Mouse (Mus musculus) brain, embryonic 14.5 days (tissue): ENCODE results near the gene Myo15b. TPM values are rescaled to one million over a fixed set of nuclear protein-coding genes. Genes with fewer than 3 reads are reported as not detected.

Experiments
- DNase-seq: peaks from one replicate; pipeline ENCODE4 v3.0.0-alpha.2; 2011; ENCODE audit warnings: low read depth
- CTCF ChIP-seq: fragments of 200-500 bp; IDR thresholded peaks from 2 replicates; pipeline ENCODE4 v1.5.1; 2012; ENCODE audit warnings: inconsistent platforms, mild to moderate bottlenecking, moderate library complexity, borderline replicate concordance; ENCODE audit not compliant: insufficient read depth, insufficient read length; ENCODE audit errors: extremely low read depth
- POLR2A ChIP-seq: fragments of 200-500 bp; IDR thresholded peaks from 2 replicates; pipeline ENCODE4 v1.6.1; 2012; ENCODE audit warnings: mild to moderate bottlenecking, inconsistent platforms, borderline replicate concordance; ENCODE audit not compliant: poor library complexity, insufficient read depth, insufficient read length, severe bottlenecking; ENCODE audit errors: extremely low read depth
- polyA plus RNA-seq: library from polyadenylated mRNA; depleted of rRNA; stranded (reverse); fragments of >200 nt; gene quantifications from 2 replicates; pipeline ENCODE4 v1.2.3, GENCODE M21; 2012

Gene Myo15b
- polyA plus RNA-seq, 1 experiment = 0.14 TPM

DNA sequence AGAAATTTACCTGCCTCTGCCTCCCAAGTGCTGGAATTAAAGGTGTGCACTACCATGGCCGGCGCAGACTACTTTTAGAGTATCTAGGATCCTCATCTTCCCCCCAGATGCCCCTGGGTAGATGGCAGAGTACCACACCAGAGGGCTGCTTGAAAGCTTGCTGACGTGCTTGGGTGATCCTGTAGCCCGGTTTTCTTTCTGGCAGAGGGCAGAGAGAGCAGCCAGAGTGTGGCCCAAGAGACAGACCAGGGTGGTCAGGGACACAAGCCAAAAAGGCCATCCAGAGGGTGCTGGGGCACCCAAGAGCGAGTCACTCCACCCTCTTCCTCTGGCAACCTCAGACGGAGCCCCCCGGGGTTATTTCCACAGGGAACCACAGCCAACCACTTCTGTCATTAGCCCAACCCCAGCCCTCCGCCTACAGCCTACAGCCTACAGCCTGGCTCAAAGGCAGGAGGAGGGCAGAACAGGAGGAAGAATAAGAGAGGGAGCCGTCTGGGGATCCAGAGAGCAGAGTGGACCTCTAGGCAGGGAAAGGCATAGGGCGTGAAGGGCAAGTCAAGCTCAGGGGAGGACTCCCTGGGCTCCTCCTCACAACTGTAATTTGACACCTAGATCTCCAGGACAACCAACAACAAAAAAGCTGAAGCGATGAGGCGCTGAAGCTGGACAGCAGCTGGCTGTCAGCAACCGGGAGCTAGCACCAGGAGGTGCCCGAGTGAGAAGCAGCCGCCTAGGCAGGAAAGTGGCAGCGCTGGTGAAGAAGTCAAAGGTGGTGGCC, 41.5 kb downstream of the Myo15b start, which contains the start of gene Smim5:
Gene Smim5, plus strand, starts transcription at position 481 of the 781 bp plus-strand sequence.
- TF ChIP-seq POLR2A = no peak
- no peak for TF ChIP-seq CTCF
- peak; percentile 40 for DNase-seq

DNA sequence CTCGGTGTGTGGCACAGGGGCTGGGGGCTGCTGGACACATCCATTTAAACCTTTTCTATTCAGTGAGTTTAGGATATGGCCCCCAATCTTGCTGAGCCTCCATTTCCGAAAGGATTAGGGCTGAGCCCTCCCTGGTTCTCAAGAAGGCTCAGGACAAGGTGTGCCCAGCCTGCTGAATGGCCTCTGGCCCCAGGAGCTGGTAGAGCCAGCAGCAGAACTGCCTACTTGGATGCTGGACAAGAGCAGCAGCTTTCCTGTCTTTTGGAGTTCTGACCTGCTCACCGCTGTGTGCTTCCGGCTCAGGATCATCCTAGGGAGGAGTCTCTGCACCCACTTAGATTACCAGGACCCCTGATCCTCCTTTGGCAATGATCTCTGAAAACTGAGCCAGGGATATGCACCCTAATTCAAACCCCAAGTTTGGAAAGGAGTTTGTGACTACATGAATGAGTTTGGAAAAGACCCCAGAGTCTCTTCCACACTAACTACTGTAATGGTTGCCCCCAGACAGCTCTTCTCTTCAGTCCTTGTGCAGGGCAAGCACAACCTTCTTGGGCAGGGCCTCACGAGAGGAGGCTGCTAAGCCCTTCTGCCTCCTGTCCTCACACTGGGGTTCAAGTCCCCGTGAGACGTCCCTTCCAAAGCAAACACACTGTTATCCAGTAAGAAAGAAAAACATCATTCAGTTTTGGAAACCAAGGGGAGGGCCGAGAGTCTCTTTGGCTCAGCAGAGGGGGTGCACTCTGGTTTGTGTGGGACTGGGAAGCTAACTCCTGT, 42.5 kb downstream of the Myo15b start:
- TF ChIP-seq POLR2A = no peak
- TF ChIP-seq CTCF = no peak
- DNase-seq = no peak

DNA sequence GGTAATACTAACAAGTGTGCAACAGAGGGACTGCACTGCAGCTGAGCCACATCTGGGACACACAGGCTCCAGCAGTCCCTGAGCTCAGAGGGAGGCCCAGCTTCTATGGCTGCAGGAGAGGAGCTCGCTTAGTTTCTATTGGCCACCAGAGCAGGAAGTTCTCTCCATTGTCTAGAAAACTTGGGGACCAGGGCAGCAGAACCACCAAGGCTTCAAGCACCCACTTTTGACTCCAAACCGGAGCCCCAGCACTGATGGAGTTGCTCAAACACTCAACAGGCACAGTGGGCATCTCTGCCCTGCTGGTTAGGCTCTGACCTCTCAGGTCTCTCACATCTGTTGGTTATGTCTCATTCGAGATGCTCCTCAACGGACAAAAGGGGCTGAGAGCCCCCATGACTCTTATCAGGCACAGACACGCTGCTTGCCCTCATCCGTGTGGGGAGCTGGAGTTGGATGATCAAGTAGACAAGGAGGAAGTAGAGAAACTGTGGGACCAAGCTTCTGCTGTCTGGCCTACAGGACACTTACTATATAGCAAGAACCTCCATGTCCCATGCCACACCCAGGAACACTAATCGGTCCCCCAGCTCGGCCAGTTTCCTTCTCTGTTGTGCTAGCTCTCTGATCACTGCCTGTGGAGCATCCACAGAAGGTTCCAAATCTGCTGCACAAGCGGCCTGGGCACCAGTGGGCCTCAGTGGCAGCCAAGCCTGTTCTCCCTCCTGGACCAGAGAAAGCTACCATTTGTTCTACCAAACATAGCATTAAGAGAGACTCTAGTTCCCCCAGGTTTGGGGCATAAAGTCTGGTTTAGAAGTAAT, 43.3 kb downstream of the Myo15b start:
- TF ChIP-seq CTCF (no peak), POLR2A (no peak)
- no peak for DNase-seq

DNA sequence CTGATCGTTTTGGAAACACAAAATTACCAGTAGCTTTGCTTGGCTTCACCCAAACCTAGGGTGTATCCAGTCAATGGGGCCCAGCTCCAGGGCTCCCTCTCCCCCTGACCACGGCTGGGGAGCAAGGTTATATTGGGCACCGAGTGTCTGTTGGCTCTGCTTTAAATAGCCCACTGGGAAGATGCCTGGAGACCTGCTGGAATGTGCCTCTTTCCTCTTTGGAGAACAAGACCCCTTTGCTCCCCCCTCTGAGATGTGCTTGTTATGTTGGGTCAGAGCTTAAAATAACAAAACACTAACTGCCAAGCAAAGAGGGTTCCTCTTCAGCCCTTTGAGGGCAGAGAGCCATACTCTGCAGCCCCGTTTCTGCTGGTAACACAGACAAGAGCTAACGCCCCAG, 44.0 kb downstream of the Myo15b start:
- DNase-seq = no peak
- TF ChIP-seq POLR2A (no peak), CTCF (no peak)

DNA sequence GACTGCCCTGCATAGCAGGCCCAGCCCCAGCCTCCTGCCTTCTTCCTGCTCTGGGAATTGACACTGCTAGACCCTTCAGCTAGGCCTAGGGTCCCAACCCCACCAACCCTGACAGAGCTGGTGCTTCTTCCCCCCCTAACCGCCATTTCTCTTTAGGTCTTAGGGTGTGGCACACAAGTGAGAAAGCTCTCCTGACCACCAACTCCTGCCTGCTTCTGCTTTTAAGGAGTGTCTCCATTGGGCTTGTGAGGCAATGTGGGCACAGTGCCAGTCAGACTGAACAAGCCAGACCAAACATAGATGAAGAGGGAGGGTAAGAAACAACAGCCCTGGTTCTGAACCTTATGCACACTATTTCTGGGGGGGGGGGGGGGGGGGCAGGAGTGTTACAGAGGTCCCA, 44.6 kb downstream of the Myo15b start:
- no peak for TF ChIP-seq POLR2A
- TF ChIP-seq CTCF = no peak
- peak; percentile 11 for DNase-seq

DNA sequence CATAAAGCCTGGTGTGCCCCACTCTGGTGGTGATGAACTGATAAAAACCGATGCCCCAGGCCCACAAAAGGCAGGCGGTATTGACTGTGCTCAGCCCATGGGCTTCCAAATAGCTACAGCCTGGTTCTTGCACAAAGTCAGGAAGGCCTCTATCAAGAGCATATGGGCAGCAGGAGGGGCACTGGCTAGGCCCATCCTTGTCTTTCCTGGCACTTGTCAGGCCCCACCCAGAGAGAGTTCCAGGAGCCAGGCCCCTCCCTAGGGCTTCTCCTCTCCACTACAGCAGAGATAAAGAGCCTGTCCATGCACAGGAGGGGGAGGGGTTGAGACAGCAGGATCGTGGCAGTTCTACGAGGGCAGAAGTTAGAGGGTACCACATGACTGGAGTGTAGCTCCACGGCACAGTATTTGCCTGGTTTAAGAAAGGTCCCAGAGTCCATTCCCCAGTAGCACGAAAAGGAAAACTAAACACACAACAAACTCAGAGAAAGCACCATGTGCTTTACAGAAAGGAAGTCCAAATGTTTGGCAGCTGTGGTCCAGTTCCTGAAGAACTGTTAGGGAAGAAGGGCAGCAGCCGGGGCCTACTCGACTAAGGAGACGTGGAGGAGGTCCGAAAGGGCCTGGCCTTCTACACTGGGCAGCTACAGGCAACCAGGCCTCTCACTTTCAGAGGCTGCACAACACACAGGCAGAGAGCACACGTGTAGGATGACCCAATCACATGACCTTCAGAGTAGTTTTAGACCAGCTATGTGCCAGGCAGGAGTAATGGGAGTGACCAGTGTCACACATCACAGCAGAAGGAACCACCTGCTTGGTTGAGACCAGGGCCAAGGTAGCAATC, 45.4 kb downstream of the Myo15b start:
- TF ChIP-seq POLR2A (no peak), CTCF (no peak)

DNA sequence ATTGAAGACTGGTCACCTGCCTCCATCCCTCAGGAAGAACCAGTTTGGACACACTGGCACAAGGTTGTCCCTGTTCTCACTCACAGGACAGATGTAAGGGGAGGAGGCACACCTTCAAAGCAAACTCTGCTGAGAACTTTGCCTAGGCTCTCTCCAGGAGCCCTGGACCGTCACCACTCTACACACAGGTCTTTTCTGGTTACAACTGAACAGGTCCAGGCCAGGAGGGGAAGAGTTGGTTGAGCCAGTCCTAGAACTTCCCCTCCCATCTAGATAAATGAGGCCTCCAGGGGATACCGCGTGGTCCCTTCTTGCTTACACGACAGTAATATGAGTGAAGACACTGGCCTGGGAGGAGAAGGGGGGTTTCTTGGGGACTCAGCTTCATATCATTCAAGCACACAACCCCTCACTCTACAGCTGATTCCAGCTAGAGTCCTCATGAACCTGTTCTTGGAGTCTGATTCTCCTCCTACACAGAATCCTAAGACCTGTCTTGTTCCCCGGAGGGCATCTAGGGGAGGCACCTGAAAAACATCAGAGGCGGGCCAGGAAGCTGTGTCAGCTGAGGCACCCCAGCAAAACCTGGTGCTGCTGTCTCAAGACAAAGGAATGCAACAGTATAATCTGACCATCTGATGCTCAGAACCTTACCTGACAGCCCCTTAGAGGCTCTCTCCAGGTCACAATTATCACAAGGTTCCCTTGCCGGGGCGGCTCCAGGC, 46.2 kb downstream of the Myo15b start:
- DNase-seq = no peak
- TF ChIP-seq POLR2A (no peak), CTCF (no peak)

More for the DNA sequence above, 45.4 kb downstream of the Myo15b start:
- DNase-seq = peak; percentile 4

DNA sequence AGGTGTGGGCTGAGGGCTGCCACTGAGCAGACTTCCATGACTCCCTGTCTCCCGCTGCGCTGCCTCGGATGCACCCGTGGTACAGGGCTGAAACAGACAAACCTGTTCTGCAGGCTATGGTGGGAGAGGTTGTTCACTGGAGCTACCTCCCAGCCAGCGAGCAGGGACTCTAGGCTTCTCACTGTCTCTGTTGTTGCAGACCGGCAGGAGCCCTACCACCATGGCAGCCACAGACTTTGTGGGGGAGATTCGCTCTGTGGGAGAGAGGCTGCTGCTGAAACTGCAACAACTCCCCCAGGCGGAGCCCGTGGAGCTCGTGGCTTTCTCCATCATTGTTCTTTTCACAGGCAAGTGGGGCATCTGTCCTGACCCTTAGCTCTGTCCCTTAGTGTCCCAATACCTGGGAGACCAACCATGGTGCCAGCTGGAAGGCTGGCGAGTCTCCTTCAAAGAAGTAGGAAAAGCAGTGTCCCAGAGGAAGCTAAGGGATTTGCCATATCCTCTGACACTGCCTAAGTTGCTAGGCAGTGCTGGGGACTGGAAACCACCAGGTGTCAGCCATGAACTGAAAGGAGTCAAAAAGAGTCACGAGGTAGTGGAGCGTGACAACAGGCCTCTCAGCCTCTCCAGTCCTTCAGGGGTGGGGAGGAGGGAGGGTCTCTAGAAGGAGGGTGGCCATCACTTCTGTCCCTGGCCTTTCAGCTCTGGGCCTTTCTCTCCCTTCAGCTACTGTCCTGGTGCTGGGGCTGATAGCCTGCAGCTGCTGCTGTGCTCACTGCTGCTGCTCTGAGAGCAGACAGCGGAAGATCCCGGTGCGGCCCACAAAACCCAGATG, 47.0 kb downstream of the Myo15b start:
- DNase-seq = peak; percentile 7
- TF ChIP-seq POLR2A (no peak), CTCF (no peak)

DNA sequence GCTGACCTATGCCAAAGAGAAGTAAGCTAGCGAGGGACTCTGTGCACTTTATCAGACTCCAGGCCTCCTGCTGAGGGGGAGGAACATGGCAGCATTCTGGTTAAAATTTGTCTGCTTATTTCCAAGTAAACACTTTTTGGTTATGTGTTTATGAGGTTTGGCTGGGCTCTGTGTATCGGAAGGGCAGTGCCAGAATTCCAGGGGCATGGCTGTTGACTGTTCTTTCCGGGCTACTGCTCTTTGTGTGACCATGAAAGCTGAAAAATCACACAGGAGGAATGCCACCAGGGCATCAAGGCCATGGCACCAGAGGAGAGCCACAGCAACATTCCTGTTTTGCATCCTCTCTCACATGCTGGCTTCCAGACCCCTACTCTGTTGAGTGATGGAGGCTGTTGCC, 47.9 kb downstream of the Myo15b start:
- TF ChIP-seq CTCF (no peak), POLR2A (no peak)
- DNase-seq = no peak

DNA sequence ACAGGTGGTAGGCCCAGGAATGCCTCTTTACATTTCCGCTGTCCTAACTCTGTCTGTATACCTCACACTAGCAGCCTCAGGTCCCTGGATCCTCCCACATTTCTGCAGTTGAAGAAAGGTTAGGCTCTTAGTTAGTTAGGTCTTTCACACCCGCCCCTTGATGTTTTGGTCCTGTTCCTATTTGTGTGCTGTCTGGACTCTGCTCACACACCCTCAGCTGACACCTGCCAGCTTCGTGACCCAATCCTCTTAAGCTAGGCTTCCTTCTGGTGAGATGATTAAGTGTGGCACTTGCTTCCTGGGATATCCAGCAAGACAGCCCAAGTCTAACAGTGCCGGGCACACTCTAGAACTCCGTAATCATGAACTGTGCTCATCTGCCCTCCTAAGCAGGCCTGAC, 48.3 kb downstream of the Myo15b start:
- DNase-seq = no peak
- no peak for TF ChIP-seq CTCF
- TF ChIP-seq POLR2A = no peak

DNA sequence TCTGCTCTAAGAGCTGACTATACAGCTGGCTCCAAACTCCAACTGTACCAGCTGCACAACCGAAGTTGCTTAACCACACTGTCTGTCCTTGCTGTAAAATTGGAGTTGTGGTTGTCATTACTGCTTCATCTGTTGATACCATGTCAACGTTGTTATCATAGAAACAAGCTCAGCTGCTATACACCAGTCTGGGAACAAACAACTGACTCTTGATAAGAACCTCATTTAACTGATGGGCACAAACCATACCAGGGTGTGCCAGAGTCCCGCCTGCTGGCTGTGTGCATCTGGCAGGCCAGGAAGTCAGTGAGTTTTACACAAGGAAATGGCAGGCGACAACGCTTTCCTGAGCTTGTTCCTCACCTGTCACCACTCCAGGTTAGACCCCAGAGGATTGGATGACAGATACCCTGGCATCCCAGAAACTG, 52.9 kb downstream of the Myo15b start:
- TF ChIP-seq POLR2A (no peak), CTCF (no peak)

More for the DNA sequence above, 52.9 kb downstream of the Myo15b start:
- DNase-seq = no peak
